Mouse (Mus musculus) forebrain, embryonic 14.5 days (tissue): ENCODE measurements around the gene Anapc15-ps. TPM values are rescaled to one million over a fixed set of nuclear protein-coding genes. Genes with fewer than 3 reads are reported as not detected.
A peak's percentile ranks its signal among the peaks of the same experiment; 100 is the strongest.

Experiments
- ATAC-seq: fragments of 200-750 bp; cut with Nextera tagmentation; 2 replicates; pipeline ENCODE4 v1.8.0; 2017; ENCODE audit warnings: mild to moderate bottlenecking, moderate library complexity
- DNase-seq: peaks from one replicate; pipeline ENCODE4 v3.0.0-alpha.2; 2015; ENCODE audit warnings: low spot score
- H3K27ac ChIP-seq: fragments of 300-500 bp; sonication (generic); 2 replicates; pipeline ENCODE4 v1.5.1; 2014; ENCODE audit warnings: low read depth, mild to moderate bottlenecking, control low read depth, low read length, moderate library complexity
- H3K27me3 ChIP-seq: fragments of 300-500 bp; sonication (generic); replicated peaks from 2 replicates; pipeline ENCODE4 v1.6.1; 2014; ENCODE audit warnings: low read length, control low read depth, mixed read lengths; ENCODE audit not compliant: control insufficient read depth, insufficient read depth
- H3K36me3 ChIP-seq: fragments of 300-500 bp; sonication (generic); 2 replicates; pipeline ENCODE4 v1.6.1; 2014; ENCODE audit warnings: low read length, control low read depth; ENCODE audit not compliant: control insufficient read depth, insufficient read depth
- H3K4me1 ChIP-seq: fragments of 300-500 bp; sonication (generic); 2 replicates; pipeline ENCODE4 v1.6.1; 2014; ENCODE audit warnings: antibody characterized with exemption, low read length, control low read depth; ENCODE audit not compliant: control insufficient read depth, insufficient read depth
- H3K4me2 ChIP-seq: fragments of 300-500 bp; sonication (generic); 2 replicates; pipeline ENCODE4 v1.6.1; 2014; ENCODE audit warnings: mild to moderate bottlenecking, control low read depth, low read length
- H3K4me3 ChIP-seq: fragments of 300-500 bp; sonication (generic); 2 replicates; pipeline ENCODE4 v1.5.1; 2014; ENCODE audit warnings: low read depth, low read length, control low read depth
- H3K9ac ChIP-seq: fragments of 300-500 bp; sonication (generic); 2 replicates; pipeline ENCODE4 v1.6.1; 2014; ENCODE audit warnings: mild to moderate bottlenecking, low read length, control low read depth, moderate library complexity
- H3K9me3 ChIP-seq: fragments of 300-500 bp; sonication (generic); replicated peaks from 2 replicates; pipeline ENCODE4 v1.6.1; 2016; ENCODE audit warnings: low read length, control low read depth, mixed read lengths; ENCODE audit not compliant: control insufficient read depth
- WGBS: fragments of 180-500 bp; shearing (Covaris S2); extraction: QIAGEN DNeasy Blood & Tissue Kit; methylation state at CpG from one replicate; pipeline ENCODE4 v1.1.7; 2014; 5-methylcytosine and 5-hydroxymethylcytosine counted together
- polyA plus RNA-seq: library from polyadenylated mRNA; unstranded; fragments of >200 nt; fragmentation: Nextera tagmentation; extraction: Ambion mirVana; gene quantifications from 2 replicates; pipeline ENCODE4 v1.2.1, GENCODE M21; 2014

Anapc15-ps gene
- polyA plus RNA-seq, 1 experiment from 2014 or later = not detected

GRCm38 (mm10) chr10:95656236-95657225 is 16.7 kb downstream of the Anapc15-ps start:
- H3K36me3 ChIP-seq = no peaks in the 10 kb centered on the region
- no peaks in the 10 kb centered on the region for H3K27me3 ChIP-seq
- DNase-seq (no peak), ATAC-seq (0 out of 2 replicates have a peak, but pooled peaks have one; percentile 15)
- no peak overlapping the region for H3K9ac ChIP-seq
- H3K27ac ChIP-seq = no peak overlapping the region
- H3K4me3 ChIP-seq = no peak overlapping the region
- no peaks in the 10 kb centered on the region for H3K4me1 ChIP-seq
- no peaks in the 10 kb centered on the region for H3K9me3 ChIP-seq
- no peak overlapping the region for H3K4me2 ChIP-seq
- WGBS = 86% methylated on average over 10 of the region's 10 CpGs

- Histone ChIP-seq H3K9ac (no peak overlapping the region), H3K9me3 (no peaks in the 10 kb centered on the region), H3K36me3 (no peaks in the 10 kb centered on the region), H3K4me1 (no peaks in the 10 kb centered on the region), H3K27ac (no peak overlapping the region), H3K27me3 (no peaks in the 10 kb centered on the region), H3K4me2 (no peak overlapping the region), H3K4me3 (no peak overlapping the region)
- DNase-seq (no peak), ATAC-seq (no peak)
- WGBS = 92% methylated on average over 5 of the region's 5 CpGs
These were observed 21.1 kb downstream of the Anapc15-ps start for GRCm38 (mm10) chr10:95652131-95652530.

- ATAC-seq (no peak), DNase-seq (no peak)
- Histone ChIP-seq H3K4me1 (no peaks in the 10 kb centered on the region), H3K9me3 (no peaks in the 10 kb centered on the region), H3K27ac (no peak overlapping the region), H3K4me3 (no peak overlapping the region), H3K9ac (no peak overlapping the region), H3K27me3 (no peaks in the 10 kb centered on the region), H3K4me2 (no peak overlapping the region), H3K36me3 (no peaks in the 10 kb centered on the region)
- WGBS = 81% methylated on average over 11 of the region's 11 CpGs
These were observed 24.8 kb downstream of the Anapc15-ps start for GRCm38 (mm10) chr10:95648326-95648888.

- Histone ChIP-seq H3K36me3 (no peaks in the 10 kb centered on the region), H3K27ac (no peak overlapping the region), H3K4me1 (no peaks in the 10 kb centered on the region), H3K27me3 (no peaks in the 10 kb centered on the region), H3K9me3 (no peaks in the 10 kb centered on the region), H3K9ac (no peak overlapping the region), H3K4me3 (no peak overlapping the region), H3K4me2 (no peak overlapping the region)
- WGBS = 86% methylated on average over 9 of the region's 9 CpGs
- ATAC-seq (no peak), DNase-seq (no peak)
These were observed 26.1 kb downstream of the Anapc15-ps start for GRCm38 (mm10) chr10:95647128-95647527.

- no peaks in the 10 kb centered on the region for H3K27me3 ChIP-seq
- H3K36me3 ChIP-seq = no peaks in the 10 kb centered on the region
- ATAC-seq = no peak
- no peaks in the 10 kb centered on the region for H3K9me3 ChIP-seq
- H3K4me1 ChIP-seq = no peaks in the 10 kb centered on the region
- DNase-seq = no peak
- WGBS = 92% methylated on average over 10 of the region's 10 CpGs
- H3K27ac ChIP-seq = no peak overlapping the region
- no peak overlapping the region for H3K9ac ChIP-seq
- no peak overlapping the region for H3K4me3 ChIP-seq
- no peak overlapping the region for H3K4me2 ChIP-seq
These were observed 26.7 kb downstream of the Anapc15-ps start for GRCm38 (mm10) chr10:95646576-95646975.

- H3K4me1 ChIP-seq = no peaks in the 10 kb centered on the region
- no peak overlapping the region for H3K4me3 ChIP-seq
- no peaks in the 10 kb centered on the region for H3K36me3 ChIP-seq
- ATAC-seq (no peak), DNase-seq (no peak)
- 82% methylated on average over 6 of the region's 6 CpGs for WGBS
- no peaks in the 10 kb centered on the region for H3K9me3 ChIP-seq
- no peak overlapping the region for H3K4me2 ChIP-seq
- no peaks in the 10 kb centered on the region for H3K27me3 ChIP-seq
- H3K9ac ChIP-seq = no peak overlapping the region
- no peak overlapping the region for H3K27ac ChIP-seq
These were observed 29.4 kb downstream of the Anapc15-ps start for GRCm38 (mm10) chr10:95643696-95644360.

GRCm38 (mm10) chr10:95643042-95643441 is 30.2 kb downstream of the Anapc15-ps start:
- no peaks in the 10 kb centered on the region for H3K27me3 ChIP-seq
- ATAC-seq (no peak), DNase-seq (no peak)
- no peaks in the 10 kb centered on the region for H3K36me3 ChIP-seq
- no peak overlapping the region for H3K27ac ChIP-seq
- H3K4me3 ChIP-seq = no peak overlapping the region
- no peak overlapping the region for H3K4me2 ChIP-seq
- H3K9ac ChIP-seq = no peak overlapping the region
- no peaks in the 10 kb centered on the region for H3K9me3 ChIP-seq
- no peaks in the 10 kb centered on the region for H3K4me1 ChIP-seq
- WGBS = 78% methylated on average over 5 of the region's 5 CpGs

GRCm38 (mm10) chr10:95641335-95641734 is 31.9 kb downstream of the Anapc15-ps start:
- 67% methylated on average over 5 of the region's 5 CpGs for WGBS
- Histone ChIP-seq H3K4me1 (no peaks in the 10 kb centered on the region), H3K27me3 (no peaks in the 10 kb centered on the region), H3K4me3 (no peak overlapping the region), H3K4me2 (no peak overlapping the region), H3K27ac (no peak overlapping the region), H3K36me3 (no peaks in the 10 kb centered on the region), H3K9me3 (no peaks in the 10 kb centered on the region), H3K9ac (no peak overlapping the region)
- no peak for ATAC-seq
- no peak for DNase-seq
